Mouse (Mus musculus) MEL (cell line): ENCODE results near the gene Gatad2a. TPM values are rescaled to one million over a fixed set of nuclear protein-coding genes. Genes with fewer than 3 reads are reported as not detected.

ENCODE experiments used
- DNase-seq: peaks from one replicate; pipeline ENCODE4 v3.0.0; 2011; ENCODE audit warnings: low read depth, low spot score
- H3K27ac ChIP-seq: 2 replicates; pipeline ENCODE4 v1.5.1; 2012; ENCODE audit warnings: low read depth, mild to moderate bottlenecking, control low read depth, low read length, moderate library complexity; ENCODE audit not compliant: control insufficient read depth
- H3K27me3 ChIP-seq, 2 experiments: fragments of 150-350 bp in 1 of 2; sonication (generic) in 1 of 2; 2 replicates each; pipeline ENCODE4 v1.6.1; 2012; ENCODE audit warnings: low read length in 2 of 2, mild to moderate bottlenecking in 2 of 2, improper control_type of control experiment in 1 of 2, moderate library complexity in 1 of 2; ENCODE audit not compliant: insufficient read depth in 2 of 2, control insufficient read depth in 1 of 2
- H3K36me3 ChIP-seq, 2 experiments: 2 replicates each; pipeline ENCODE4 v1.6.1; 2012 to 2014; ENCODE audit warnings: low read length in 2 of 2, improper control_type of control experiment in 1 of 2, inconsistent platforms in 1 of 2, mild to moderate bottlenecking in 1 of 2; ENCODE audit not compliant: insufficient read depth in 2 of 2, control insufficient read depth in 1 of 2
- H3K4me1 ChIP-seq, 2 experiments: fragments of 150-350 bp in 1 of 2; sonication (generic) in 1 of 2; 2 replicates each; pipeline ENCODE4 v1.6.1; 2012; ENCODE audit warnings: low read length in 2 of 2, improper control_type of control experiment in 1 of 2, mild to moderate bottlenecking in 1 of 2; ENCODE audit not compliant: insufficient read depth in 2 of 2, control insufficient read depth in 1 of 2
- H3K4me3 ChIP-seq, 2 experiments: fragments of 150-350 bp in 1 of 2; sonication (generic) in 1 of 2; 2 replicates each; pipeline ENCODE4 v1.5.1; 2012; ENCODE audit warnings: low read depth in 2 of 2, low read length in 2 of 2, mild to moderate bottlenecking in 2 of 2, moderate library complexity in 2 of 2, control low read depth in 1 of 2, improper control_type of control experiment in 1 of 2; ENCODE audit not compliant: control insufficient read depth in 1 of 2, insufficient read depth in 1 of 2
- H3K79me2 ChIP-seq: 2 replicates; pipeline ENCODE4 v1.6.1; 2012; ENCODE audit warnings: mild to moderate bottlenecking, low read length, moderate library complexity; ENCODE audit not compliant: control insufficient read depth, poor library complexity, insufficient read depth
- H3K9ac ChIP-seq: 2 replicates; pipeline ENCODE4 v1.6.1; 2012; ENCODE audit warnings: low read depth, mild to moderate bottlenecking, control low read depth, low read length, moderate library complexity; ENCODE audit not compliant: control insufficient read depth, poor library complexity, severe bottlenecking
- H3K9me3 ChIP-seq: fragments of 150-350 bp; sonication (generic); replicated peaks from 2 replicates; pipeline ENCODE4 v1.6.1; 2012; ENCODE audit warnings: mild to moderate bottlenecking, low read length, improper control_type of control experiment, moderate library complexity; ENCODE audit not compliant: insufficient read depth
- BHLHE40 ChIP-seq: IDR thresholded peaks from 2 replicates; pipeline ENCODE4 v1.6.1; 2012; ENCODE audit warnings: low read depth, mild to moderate bottlenecking, inconsistent platforms, low read length, improper control_type of control experiment, borderline replicate concordance
- E2F4 ChIP-seq: IDR thresholded peaks from 2 replicates; pipeline ENCODE4 v1.6.1; 2011; ENCODE audit warnings: low read depth, low read length, improper control_type of control experiment, borderline replicate concordance
- EP300 ChIP-seq, 2 experiments: IDR thresholded peaks; 2 replicates each; pipeline ENCODE4 v1.6.1; 2011; ENCODE audit warnings: improper control_type of control experiment in 2 of 2, low read length in 2 of 2, low read depth in 1 of 2, mild to moderate bottlenecking in 1 of 2
- ETS1 ChIP-seq: IDR thresholded peaks from 2 replicates; pipeline ENCODE4 v1.6.1; 2012; ENCODE audit warnings: low read depth, mild to moderate bottlenecking, inconsistent platforms, low read length, improper control_type of control experiment, moderate library complexity
- JUND ChIP-seq: IDR thresholded peaks from 2 replicates; pipeline ENCODE4 v1.6.1; 2011; ENCODE audit warnings: low read depth, mild to moderate bottlenecking, improper control_type of control experiment, low read length
- KAT2A ChIP-seq: conservative IDR thresholded peaks from 2 replicates; pipeline ENCODE4 v1.6.1; 2012; ENCODE audit warnings: low read depth, low read length, improper control_type of control experiment, inconsistent platforms
- MYB ChIP-seq: IDR thresholded peaks from 2 replicates; pipeline ENCODE4 v1.6.1; 2011; ENCODE audit warnings: mild to moderate bottlenecking, low read depth, low read length, improper control_type of control experiment
- NRF1 ChIP-seq: IDR thresholded peaks from 2 replicates; pipeline ENCODE4 v1.6.1; 2014; ENCODE audit warnings: low read depth, mild to moderate bottlenecking, inconsistent platforms, low read length, improper control_type of control experiment, moderate library complexity; ENCODE audit not compliant: poor library complexity, insufficient read depth, severe bottlenecking
- POLR2AphosphoS2 ChIP-seq: IDR thresholded peaks from 2 replicates; pipeline ENCODE4 v1.6.1; 2011; ENCODE audit warnings: low read length, improper control_type of control experiment
- SIN3A ChIP-seq: IDR thresholded peaks from 2 replicates; pipeline ENCODE4 v1.6.1; 2012; ENCODE audit warnings: low read length, improper control_type of control experiment, inconsistent platforms
- SMC3 ChIP-seq: IDR thresholded peaks from 2 replicates; pipeline ENCODE4 v1.6.1; 2011; ENCODE audit warnings: low read depth, low read length, improper control_type of control experiment
- TBP ChIP-seq: IDR thresholded peaks from 2 replicates; pipeline ENCODE4 v1.8.0; 2011; ENCODE audit warnings: low read depth, low read length, improper control_type of control experiment
- TCF12 ChIP-seq: IDR thresholded peaks from 2 replicates; pipeline ENCODE4 v1.6.1; 2014; ENCODE audit warnings: low read depth, mild to moderate bottlenecking, inconsistent platforms, low read length, improper control_type of control experiment, moderate library complexity
- USF1 ChIP-seq: IDR thresholded peaks from 2 replicates; pipeline ENCODE4 v1.6.1; 2014; ENCODE audit warnings: low read depth, mild to moderate bottlenecking, inconsistent platforms, low read length, improper control_type of control experiment, moderate library complexity
- ZKSCAN1 ChIP-seq: IDR thresholded peaks from 2 replicates; pipeline ENCODE4 v1.6.1; 2012; ENCODE audit warnings: low read depth, mild to moderate bottlenecking, inconsistent platforms, low read length, improper control_type of control experiment, moderate library complexity
- ZMIZ1 ChIP-seq: IDR thresholded peaks from 2 replicates; pipeline ENCODE4 v1.6.1; 2012; ENCODE audit warnings: low read depth, mild to moderate bottlenecking, inconsistent platforms, low read length, improper control_type of control experiment, moderate library complexity
- ZNF384 ChIP-seq: IDR thresholded peaks from 2 replicates; pipeline ENCODE4 v1.6.1; 2012; ENCODE audit warnings: low read depth, mild to moderate bottlenecking, inconsistent platforms, low read length, improper control_type of control experiment
- polyA plus RNA-seq, 2 experiments: library from polyadenylated mRNA; stranded (reverse) in 1 of 2; unstranded in 1 of 2; fragments of >175 nt in 1 of 2; fragments of >200 nt in 1 of 2; gene quantifications; 2 replicates each; pipeline versions ENCODE4 v1.2.1 to v1.2.4; 2012; ENCODE audit warnings: low replicate concordance in 2 of 2, low read depth in 1 of 2; ENCODE audit not compliant: insufficient read length in 2 of 2, insufficient read depth in 1 of 2, missing spikeins in 1 of 2
- total RNA-seq: library from RNA; depleted of rRNA; stranded (reverse); fragments of 300-350 nt; gene quantifications from 2 replicates; pipeline ENCODE4 v1.2.3, GENCODE M21; 2012

The Gatad2a gene
- total and polyA plus RNA-seq, 3 experiments: 38.0 to 129 (median 111) TPM

DNA sequence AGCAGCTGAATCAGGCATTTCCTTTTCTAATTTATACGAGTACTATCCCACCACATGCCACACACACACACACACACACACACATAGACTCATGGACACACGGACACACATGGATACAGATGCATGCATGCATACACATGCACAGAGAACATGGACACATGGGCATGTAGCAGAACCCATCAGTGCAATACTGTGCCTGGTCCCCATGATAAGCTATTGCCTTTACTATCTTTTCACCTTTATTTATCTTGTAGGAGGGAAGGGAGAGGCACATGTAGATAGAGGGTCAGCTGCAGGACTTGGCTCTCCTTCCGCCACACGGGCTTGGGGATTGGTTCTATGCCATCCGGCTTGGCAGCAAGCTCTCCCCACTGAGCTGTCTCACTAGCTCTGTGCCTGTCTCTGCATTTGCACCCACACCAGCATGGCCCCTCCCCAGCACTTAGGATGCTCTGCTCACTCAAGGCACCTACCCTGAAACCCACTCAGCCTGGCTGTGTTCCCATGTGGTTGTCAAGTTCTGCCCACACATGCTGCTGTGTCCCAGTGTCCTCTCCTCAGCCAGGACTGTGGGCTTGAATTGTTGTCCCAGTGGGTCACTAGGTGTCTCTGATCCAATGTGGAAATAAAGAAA lies 132.7 kb downstream of the Gatad2a start:
- Histone ChIP-seq H3K27me3 (no peaks in the 10 kb centered on the region), H3K4me1 (peaks cover 0 to 10% of the 10 kb centered on the region in 2 experiments; a peak in 2 of 4 replicates)
- TF ChIP-seq TCF12: peak; percentile 39; the same call in 1 of the 2 replicates
- no peak for TF ChIP-seq SMC3

DNA sequence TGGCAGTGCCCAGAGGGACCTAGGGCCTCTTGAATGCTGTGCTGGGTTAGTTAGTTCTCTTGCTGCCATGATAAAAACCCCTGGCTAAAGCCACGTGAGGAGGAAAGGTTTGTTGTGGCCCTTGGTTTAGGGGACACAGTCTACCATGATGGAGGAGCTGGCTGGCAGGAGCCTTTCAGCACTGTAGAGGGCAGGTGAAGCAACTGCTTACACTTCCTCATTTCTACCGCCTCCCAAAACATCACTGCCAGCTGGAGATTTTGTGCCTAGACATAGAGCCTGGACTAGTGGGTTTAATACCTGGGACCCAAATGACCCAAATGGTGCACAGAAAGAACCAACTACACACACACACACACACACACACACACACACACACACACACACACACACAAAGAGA lies 134.9 kb downstream of the Gatad2a start:
- Histone ChIP-seq H3K27me3 (no peaks in the 10 kb centered on the region), H3K36me3 (no peaks in the 10 kb centered on the region), H3K9me3 (no peaks in the 10 kb centered on the region), H3K4me3 (no peak overlapping the region), H3K79me2 (no peaks in the 10 kb centered on the region), H3K9ac (no peak overlapping the region), H3K27ac (no peak overlapping the region), H3K4me1 (0 out of 4 replicates have a peak, but pooled peaks cover 0 to 5% of the 10 kb centered on the region in 2 experiments)
- DNase-seq: peak; percentile 33
- TF ChIP-seq TCF12: no peak
- TF ChIP-seq SIN3A: no peak
- no peak for TF ChIP-seq BHLHE40
- no peak for TF ChIP-seq ZMIZ1
- TF ChIP-seq NRF1: no peak
- TF ChIP-seq ZKSCAN1: no peak
- no peak for TF ChIP-seq E2F4
- no peak for TF ChIP-seq ZNF384
- no peak for TF ChIP-seq SMC3
- TF ChIP-seq TBP: no peak
- no peak for TF ChIP-seq USF1
- TF ChIP-seq POLR2AphosphoS2: no peak
- TF ChIP-seq ETS1: no peak
- no peak for TF ChIP-seq EP300 (IDR thresholded peaks at IDR 0.05; ENCODE audit: low read depth in 1 of 2, low read length in 2 of 2)
- no peak for TF ChIP-seq JUND
- no peak for TF ChIP-seq KAT2A
- no peak for TF ChIP-seq MYB

More for the DNA sequence above, 132.7 kb downstream of the Gatad2a start:
- H3K27ac ChIP-seq: no peak overlapping the region
- H3K4me3 ChIP-seq: no peak overlapping the region
- no peaks in the 10 kb centered on the region for H3K36me3 ChIP-seq
- H3K79me2 ChIP-seq: no peaks in the 10 kb centered on the region
- no peaks in the 10 kb centered on the region for H3K9me3 ChIP-seq
- no peak overlapping the region for H3K9ac ChIP-seq
- DNase-seq: no peak
